Mouse (Mus musculus) kidney, adult 8-10 months (tissue): ENCODE measurements around the gene Stox1.
"Not testable (repeated sequence)": the region's sequence is repeated elsewhere in the genome, so short reads cannot be mapped to it uniquely, and the experiment has no call there.

Experiments
- DNase-seq, 2 experiments: peaks; one replicate each; pipeline ENCODE4 v3.0.0; 2022

The Stox1 gene

GRCm38 (mm10) chr10:62725771-62726687 is at the start of gene Stox1:
Gene Stox1 (minus strand): TSS chr10:62726128.
- DNase-seq, result peak; percentile 10 to 23

- no peak for DNase-seq
Observed at GRCm38 (mm10) chr10:62750781-62751180, 24.9 kb upstream of the Stox1 start.

GRCm38 (mm10) chr10:62739961-62740737 is 14.2 kb upstream of the Stox1 start:
- DNase-seq, result no peak

- no peak for DNase-seq
Observed at GRCm38 (mm10) chr10:62736965-62737688, 11.2 kb upstream of the Stox1 start.

- DNase-seq, result no peak
Observed at GRCm38 (mm10) chr10:62730826-62731225, 4.9 kb upstream of the Stox1 start.

- DNase-seq, result no peak
Observed at GRCm38 (mm10) chr10:62724936-62725335, 992 bp downstream of the Stox1 start.

GRCm38 (mm10) chr10:62722701-62723100 is 3.2 kb downstream of the Stox1 start:
- no peak for DNase-seq

GRCm38 (mm10) chr10:62720574-62720973 is 5.4 kb downstream of the Stox1 start:
- not testable (repeated sequence) for DNase-seq

GRCm38 (mm10) chr10:62713457-62713856 is 12.5 kb downstream of the Stox1 start:
- peak in 1 of 2 experiments; percentile 3 for DNase-seq

- no peak for DNase-seq
Observed at GRCm38 (mm10) chr10:62703579-62703978, 22.3 kb downstream of the Stox1 start.

GRCm38 (mm10) chr10:62702436-62702835 is 23.5 kb downstream of the Stox1 start:
- DNase-seq, result no peak

- no peak for DNase-seq
Observed at GRCm38 (mm10) chr10:62692771-62693170, 33.2 kb downstream of the Stox1 start.

GRCm38 (mm10) chr10:62692244-62692643 is 33.7 kb downstream of the Stox1 start:
- DNase-seq, result no peak

GRCm38 (mm10) chr10:62687032-62687674 is 38.8 kb downstream of the Stox1 start:
- no peak for DNase-seq

- peak; percentile 29 to 44 for DNase-seq
Observed at GRCm38 (mm10) chr10:62683043-62683442, 42.9 kb downstream of the Stox1 start.

- DNase-seq, result no peak
Observed at GRCm38 (mm10) chr10:62679833-62680232, 46.1 kb downstream of the Stox1 start.

- DNase-seq, result no peak
Observed at GRCm38 (mm10) chr10:62677329-62677728, 48.6 kb downstream of the Stox1 start.

- DNase-seq, result no peak
Observed at GRCm38 (mm10) chr10:62676196-62676595, 49.7 kb downstream of the Stox1 start.

GRCm38 (mm10) chr10:62672359-62672758 is 53.6 kb downstream of the Stox1 start:
- no peak for DNase-seq

- no peak for DNase-seq
Observed at GRCm38 (mm10) chr10:62669245-62669644, 56.7 kb downstream of the Stox1 start.

GRCm38 (mm10) chr10:62668463-62668862 is 57.5 kb downstream of the Stox1 start:
- DNase-seq, result no peak

- DNase-seq, result no peak
Observed at GRCm38 (mm10) chr10:62668043-62668442, 57.9 kb downstream of the Stox1 start.
